27 mouse cellular contexts compared by ENCODE assay signal in genomic region chr7:121782188-121782909, GRCm38 (mm10). TPM values are rescaled to one million over a fixed set of nuclear protein-coding genes. Genes with fewer than 3 reads are reported as not detected.
DNase-seq lines count a peak whose midpoint lies in the region; ATAC-seq lines count a peak whose summit lies in the region.
"Had no signal": no experiment of that assay in that cellular context is flagged by ENCODE, and none has a peak within 500 bp of the region (broad histone marks: within the 10 kb centered on the region; RNA-seq: fewer than 3 reads in every experiment).

No protein-coding gene starts in this region.

- peak; percentile 13 for DNase-seq in kidney, adult 11 months
- DNase-seq in kidney, postnatal 25 days, result no peak
- no peak for DNase-seq in kidney, postnatal 4 days
- DNase-seq in lung, postnatal 14 days, result no peak
- DNase-seq in cerebellum, postnatal 4 days (ENCODE audit: low spot score in 2 of 2), result no peak
- DNase-seq: adrenal gland, postnatal 10 days; adrenal gland, postnatal 36 days; B cell, adult 2 months; cerebellum, adult 18-20 months; cerebellum, adult 9-10 months; cerebellum, postnatal 14 days; forebrain, postnatal 0 days; gastrocnemius, adult 2 months; gastrocnemius, postnatal 14 days; heart, adult 18-20 months; heart, postnatal 14 days; heart, postnatal 4 days had no signal

- ATAC-seq in kidney, embryonic 14.5 days (ENCODE audit: low FRiP score, low TSS enrichment), result peak; percentile 92
- no peak for ATAC-seq in lung, embryonic 15.5 days (ENCODE audit: borderline replicate concordance, extremely low read depth, low FRiP score, low TSS enrichment)
- ATAC-seq: forebrain, embryonic 14.5 days; forebrain, postnatal 0 days; Patski had no signal

- no peaks in the 10 kb centered on the region for H3K9me3 ChIP-seq in kidney, embryonic 14.5 days (ENCODE audit: control insufficient read depth, low read length)
- H3K9me3 ChIP-seq in lung, embryonic 15.5 days, result no peaks in the 10 kb centered on the region
- H3K9me3 ChIP-seq: embryonic facial prominence, embryonic 12.5 days; embryonic facial prominence, embryonic 15.5 days; G1E; heart, embryonic 13.5 days had no signal

- H3K4me2 ChIP-seq in kidney, embryonic 14.5 days (replicated peaks; ENCODE audit: low read depth, low read length), result no peak overlapping the region
- H3K4me2 ChIP-seq in lung, embryonic 15.5 days, result no peak overlapping the region
- H3K4me2 ChIP-seq: embryonic facial prominence, embryonic 12.5 days; embryonic facial prominence, embryonic 15.5 days; heart, embryonic 13.5 days; hindbrain, embryonic 14.5 days had no signal

- H3K4me1 ChIP-seq in kidney, embryonic 14.5 days (ENCODE audit: control insufficient read depth, insufficient read depth, low read length), result no peaks in the 10 kb centered on the region
- H3K4me1 ChIP-seq in lung, embryonic 15.5 days, result 0 out of 2 replicates have a peak, but pooled peaks cover 7% of the 10 kb centered on the region
- H3K4me1 ChIP-seq: embryonic facial prominence, embryonic 12.5 days; embryonic facial prominence, embryonic 15.5 days; heart, embryonic 13.5 days had no signal

- no peak overlapping the region for H3K9ac ChIP-seq in kidney, embryonic 14.5 days (ENCODE audit: low read depth, low read length)
- H3K9ac ChIP-seq in lung, embryonic 15.5 days, result no peak overlapping the region
- H3K9ac ChIP-seq: embryonic facial prominence, embryonic 12.5 days; embryonic facial prominence, embryonic 15.5 days; forebrain, postnatal 0 days; heart, embryonic 13.5 days; hindbrain, embryonic 14.5 days had no signal

- H3K36me3 ChIP-seq in kidney, embryonic 14.5 days (ENCODE audit: control insufficient read depth, insufficient read depth, low read length), result no peaks in the 10 kb centered on the region
- H3K36me3 ChIP-seq in lung, embryonic 15.5 days, result no peaks in the 10 kb centered on the region
- H3K36me3 ChIP-seq: embryonic facial prominence, embryonic 12.5 days; embryonic facial prominence, embryonic 15.5 days; G1E; heart, embryonic 13.5 days had no signal

- no peak overlapping the region for H3K4me3 ChIP-seq in kidney, embryonic 14.5 days (ENCODE audit: low read length)
- H3K4me3 ChIP-seq in lung, embryonic 15.5 days, result no peak overlapping the region
- H3K4me3 ChIP-seq: embryonic facial prominence, embryonic 12.5 days; embryonic facial prominence, embryonic 15.5 days; gastrocnemius, adult 2 months; heart, embryonic 13.5 days had no signal

- 43% methylated on average over 3 of the region's 3 CpGs for WGBS in kidney, embryonic 14.5 days
- WGBS in lung, embryonic 15.5 days, result 38% methylated on average over 3 of the region's 3 CpGs

- H3K27me3 ChIP-seq in kidney, embryonic 14.5 days (ENCODE audit: control insufficient read depth, insufficient read depth, low read length), result no peaks in the 10 kb centered on the region
- H3K27me3 ChIP-seq in lung, embryonic 15.5 days, result no peaks in the 10 kb centered on the region
- H3K27me3 ChIP-seq: embryonic facial prominence, embryonic 12.5 days; embryonic facial prominence, embryonic 15.5 days; heart, embryonic 13.5 days; Patski had no signal

- H3K27ac ChIP-seq in kidney, embryonic 14.5 days (ENCODE audit: low read depth, low read length), result peak overlapping the region; percentile 8; the same call in 1 of the 2 replicates
- peak overlapping the region; percentile 52; the same call in 1 of the 2 replicates for H3K27ac ChIP-seq in lung, embryonic 15.5 days
- H3K27ac ChIP-seq: embryonic facial prominence, embryonic 12.5 days; embryonic facial prominence, embryonic 15.5 days; gastrocnemius, adult 2 months; heart, embryonic 13.5 days; hindbrain, embryonic 14.5 days had no signal

RNA-seq across cellular contexts. Expression of gene Scnn1g, which starts 48.1 kb away (rescaled TPM):
- 9.9 and 14.8 TPM in 2 replicates for polyA plus RNA-seq in kidney, embryonic 14.5 days (2014; fragmentation: Nextera tagmentation; extraction: Ambion mirVana)
- polyA plus RNA-seq in lung, embryonic 15.5 days (2015; fragmentation: Nextera tagmentation; extraction: Ambion mirVana), result 10.6 and 11.5 TPM in 2 replicates
- polyA plus RNA-seq: forebrain, embryonic 11.5 days; forebrain, embryonic 14.5 days; forebrain, postnatal 0 days; G1E; hindbrain, embryonic 14.5 days had no signal
